Mouse (Mus musculus): ENCODE results near the gene Ifnar1.
"Not testable (repeated sequence)": the region's sequence is repeated elsewhere in the genome, so short reads cannot be mapped to it uniquely, and the experiment has no call there.

Gene Ifnar1

GRCm38 (mm10) chr16:91484808-91485700 lies at the start of gene Ifnar1:
Gene Ifnar1, plus strand, starts transcription at chr16:91485238.
- DNase-seq (ENCODE audit: low spot score): peak; percentile 99

- no peak for DNase-seq (ENCODE audit: low spot score)
Observed at GRCm38 (mm10) chr16:91438081-91438480, 47.0 kb upstream of the Ifnar1 start.

- not testable (repeated sequence) for DNase-seq (ENCODE audit: low spot score)
Observed at GRCm38 (mm10) chr16:91438599-91438998, 46.4 kb upstream of the Ifnar1 start.

- peak; percentile 63 for DNase-seq (ENCODE audit: low spot score)
Observed at GRCm38 (mm10) chr16:91441366-91441765, 43.7 kb upstream of the Ifnar1 start.

- no peak for DNase-seq (ENCODE audit: low spot score)
Observed at GRCm38 (mm10) chr16:91441811-91442240, 43.2 kb upstream of the Ifnar1 start.

GRCm38 (mm10) chr16:91442446-91442845 lies 42.6 kb upstream of the Ifnar1 start:
- DNase-seq (ENCODE audit: low spot score): no peak

- DNase-seq (ENCODE audit: low spot score): no peak
Observed at GRCm38 (mm10) chr16:91443211-91443611, 41.8 kb upstream of the Ifnar1 start.

- no peak for DNase-seq (ENCODE audit: low spot score)
Observed at GRCm38 (mm10) chr16:91444847-91445246, 40.2 kb upstream of the Ifnar1 start.

GRCm38 (mm10) chr16:91445566-91445965 lies 39.5 kb upstream of the Ifnar1 start:
- no peak for DNase-seq (ENCODE audit: low spot score)

GRCm38 (mm10) chr16:91446778-91447511 lies 38.1 kb upstream of the Ifnar1 start:
- no peak for DNase-seq (ENCODE audit: low spot score)

- peak; percentile 62 for DNase-seq (ENCODE audit: low spot score)
Observed at GRCm38 (mm10) chr16:91447512-91447900, 37.5 kb upstream of the Ifnar1 start.

GRCm38 (mm10) chr16:91448088-91448487 lies 37.0 kb upstream of the Ifnar1 start:
- no peak for DNase-seq (ENCODE audit: low spot score)

GRCm38 (mm10) chr16:91448895-91449294 lies 36.1 kb upstream of the Ifnar1 start:
- no peak for DNase-seq (ENCODE audit: low spot score)

- no peak for DNase-seq (ENCODE audit: low spot score)
Observed at GRCm38 (mm10) chr16:91450137-91451064, 34.6 kb upstream of the Ifnar1 start.

GRCm38 (mm10) chr16:91451949-91452348 lies 33.1 kb upstream of the Ifnar1 start:
- DNase-seq (ENCODE audit: low spot score): no peak

- DNase-seq (ENCODE audit: low spot score): no peak
Observed at GRCm38 (mm10) chr16:91452363-91452896, 32.6 kb upstream of the Ifnar1 start.

GRCm38 (mm10) chr16:91455868-91456267 lies 29.2 kb upstream of the Ifnar1 start:
- DNase-seq (ENCODE audit: low spot score): no peak

GRCm38 (mm10) chr16:91458301-91458746 lies 26.7 kb upstream of the Ifnar1 start:
- no peak for DNase-seq (ENCODE audit: low spot score)

GRCm38 (mm10) chr16:91458976-91459375 lies 26.1 kb upstream of the Ifnar1 start:
- DNase-seq (ENCODE audit: low spot score): peak; percentile 69

- no peak for DNase-seq (ENCODE audit: low spot score)
Observed at GRCm38 (mm10) chr16:91459396-91459795, 25.6 kb upstream of the Ifnar1 start.

GRCm38 (mm10) chr16:91459841-91460370 lies 25.1 kb upstream of the Ifnar1 start:
- no peak for DNase-seq (ENCODE audit: low spot score)
